Mouse (Mus musculus): ENCODE results near the gene Pld1.
A peak's percentile ranks its signal among the peaks of the same experiment; 100 is the strongest.

Gene Pld1

GRCm38 (mm10) chr3:28047599-28047998 lies 109.1 kb downstream of the Pld1 start:
- no peak for DNase-seq (ENCODE audit: low read depth, low spot score)

GRCm38 (mm10) chr3:28049526-28049925 lies 111.0 kb downstream of the Pld1 start:
- DNase-seq (ENCODE audit: low read depth, low spot score), result no peak

GRCm38 (mm10) chr3:28053076-28053475 lies 114.6 kb downstream of the Pld1 start:
- DNase-seq (ENCODE audit: low read depth, low spot score), result no peak

- peak; percentile 21 for DNase-seq (ENCODE audit: low read depth, low spot score)
Observed at GRCm38 (mm10) chr3:28060713-28061112, 122.2 kb downstream of the Pld1 start.

- no peak for DNase-seq (ENCODE audit: low read depth, low spot score)
Observed at GRCm38 (mm10) chr3:28061155-28061554, 122.7 kb downstream of the Pld1 start.

GRCm38 (mm10) chr3:28079211-28079610 lies 140.7 kb downstream of the Pld1 start:
- no peak for DNase-seq (ENCODE audit: low read depth, low spot score)

- DNase-seq (ENCODE audit: low read depth, low spot score), result no peak
Observed at GRCm38 (mm10) chr3:28080116-28080515, 141.6 kb downstream of the Pld1 start.

- no peak for DNase-seq (ENCODE audit: low read depth, low spot score)
Observed at GRCm38 (mm10) chr3:28081012-28081411, 142.5 kb downstream of the Pld1 start.

- no peak for DNase-seq (ENCODE audit: low read depth, low spot score)
Observed at GRCm38 (mm10) chr3:28083218-28083617, 144.7 kb downstream of the Pld1 start.

- no peak for DNase-seq (ENCODE audit: low read depth, low spot score)
Observed at GRCm38 (mm10) chr3:28084281-28084680, 145.8 kb downstream of the Pld1 start.

GRCm38 (mm10) chr3:28091296-28091695 lies 152.8 kb downstream of the Pld1 start:
- peak; percentile 61 for DNase-seq (ENCODE audit: low read depth, low spot score)

- DNase-seq (ENCODE audit: low read depth, low spot score), result no peak
Observed at GRCm38 (mm10) chr3:28091741-28092140, 153.2 kb downstream of the Pld1 start.

GRCm38 (mm10) chr3:28093684-28094302 lies 155.3 kb downstream of the Pld1 start:
- no peak for DNase-seq (ENCODE audit: low read depth, low spot score)

GRCm38 (mm10) chr3:28095451-28095850 lies 157.0 kb downstream of the Pld1 start:
- no peak for DNase-seq (ENCODE audit: low read depth, low spot score)

- DNase-seq (ENCODE audit: low read depth, low spot score), result no peak
Observed at GRCm38 (mm10) chr3:28099175-28099574, 160.7 kb downstream of the Pld1 start.

- DNase-seq (ENCODE audit: low read depth, low spot score), result no peak
Observed at GRCm38 (mm10) chr3:28104992-28105391, 166.5 kb downstream of the Pld1 start.

GRCm38 (mm10) chr3:28107446-28108004 lies 169.0 kb downstream of the Pld1 start:
- DNase-seq (ENCODE audit: low read depth, low spot score), result peak; percentile 39

- no peak for DNase-seq (ENCODE audit: low read depth, low spot score)
Observed at GRCm38 (mm10) chr3:28111516-28111915, 173.0 kb downstream of the Pld1 start.

GRCm38 (mm10) chr3:28113881-28114280 lies 175.4 kb downstream of the Pld1 start:
- peak; percentile 45 for DNase-seq (ENCODE audit: low read depth, low spot score)

- no peak for DNase-seq (ENCODE audit: low read depth, low spot score)
Observed at GRCm38 (mm10) chr3:28141716-28142115, 203.2 kb downstream of the Pld1 start.

- DNase-seq (ENCODE audit: low read depth, low spot score), result no peak
Observed at GRCm38 (mm10) chr3:28142121-28142520, 203.6 kb downstream of the Pld1 start.

- DNase-seq (ENCODE audit: low read depth, low spot score), result no peak
Observed at GRCm38 (mm10) chr3:28144676-28145075, 206.2 kb downstream of the Pld1 start.

GRCm38 (mm10) chr3:28145461-28145860 lies 207.0 kb downstream of the Pld1 start:
- no peak for DNase-seq (ENCODE audit: low read depth, low spot score)

All from R1 (cell line).